Mouse (Mus musculus) CD4-positive, CD25-positive, alpha-beta regulatory T cell, adult 4 months (primary cell): ENCODE measurements around the gene Vmn2r101. TPM values are rescaled to one million over a fixed set of nuclear protein-coding genes. Genes with fewer than 3 reads are reported as not detected.
A peak's percentile ranks its signal among the peaks of the same experiment; 100 is the strongest.

Source experiments
- ATAC-seq: one replicate; pipeline ENCODE4 v1.8.0; 2017
- polyA plus RNA-seq, 2 experiments: library from polyadenylated mRNA; unstranded; fragments of 100-300 nt; shearing (Covaris generic); gene quantifications; one replicate each; pipeline ENCODE4 v1.2.1; 2017

Vmn2r101 gene
- polyA plus RNA-seq: not detected

DNA sequence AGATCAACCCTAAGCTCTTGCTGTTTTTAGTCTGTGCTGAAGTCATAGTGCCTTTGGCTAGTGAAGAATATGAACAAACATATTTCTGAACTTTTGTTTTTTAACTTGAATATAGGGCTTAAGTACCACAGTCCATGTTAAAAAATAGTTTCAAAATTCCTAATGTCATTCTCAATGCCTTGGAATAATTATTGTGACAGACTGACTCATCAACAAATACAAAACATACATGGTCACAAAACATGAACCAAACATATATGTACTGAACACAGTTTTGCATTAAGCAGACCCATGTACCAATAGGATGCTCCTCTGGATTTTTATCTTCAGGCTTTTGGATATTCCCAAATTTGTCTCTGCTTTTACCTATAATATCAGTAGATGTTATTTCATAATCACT lies at the start of gene Vmn2r101:
Gene Vmn2r101, plus strand, starts transcription at position 301 of the 400 bp plus-strand sequence.
- ATAC-seq: no peak

DNA sequence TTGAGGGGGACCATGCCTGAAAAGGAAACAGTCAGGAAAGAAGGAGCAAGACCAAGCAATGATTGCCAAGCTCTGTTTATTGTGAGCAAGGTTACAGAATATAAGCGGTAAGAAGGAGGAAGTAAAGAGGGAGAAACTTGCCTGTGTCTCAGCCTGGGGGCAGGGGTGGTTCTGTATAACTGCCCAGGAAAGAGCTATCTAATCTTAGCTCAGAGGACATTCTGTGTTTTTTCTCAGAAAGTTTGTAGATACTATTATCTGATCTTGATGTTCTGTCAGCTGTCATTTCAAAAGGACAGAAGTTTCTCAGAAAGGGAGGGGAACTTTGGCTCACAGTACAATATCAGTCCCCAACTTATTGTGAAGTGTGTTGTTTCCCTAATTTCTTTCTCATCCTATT lies 52.3 kb downstream of the Vmn2r101 start:
- ATAC-seq: peak; percentile 83

DNA sequence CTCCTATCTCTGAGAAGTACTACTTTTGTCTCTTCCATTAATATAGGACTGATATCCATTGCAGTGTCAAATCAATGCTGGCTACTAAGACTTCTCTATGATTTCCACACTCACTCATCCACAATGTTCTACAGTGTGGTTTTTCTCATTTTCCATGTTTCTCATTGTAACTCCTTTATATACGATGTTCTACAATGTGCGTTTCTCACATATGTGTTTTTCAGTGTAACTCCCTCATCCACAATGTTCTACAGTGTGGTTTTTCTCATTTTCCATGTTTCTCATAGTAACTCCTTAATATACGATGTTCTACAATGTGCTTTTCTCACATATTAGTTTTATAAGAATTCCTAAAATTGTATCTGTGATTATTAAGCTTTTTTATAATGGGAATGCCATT lies 81.4 kb downstream of the Vmn2r101 start:
- peak; percentile 45 for ATAC-seq

DNA sequence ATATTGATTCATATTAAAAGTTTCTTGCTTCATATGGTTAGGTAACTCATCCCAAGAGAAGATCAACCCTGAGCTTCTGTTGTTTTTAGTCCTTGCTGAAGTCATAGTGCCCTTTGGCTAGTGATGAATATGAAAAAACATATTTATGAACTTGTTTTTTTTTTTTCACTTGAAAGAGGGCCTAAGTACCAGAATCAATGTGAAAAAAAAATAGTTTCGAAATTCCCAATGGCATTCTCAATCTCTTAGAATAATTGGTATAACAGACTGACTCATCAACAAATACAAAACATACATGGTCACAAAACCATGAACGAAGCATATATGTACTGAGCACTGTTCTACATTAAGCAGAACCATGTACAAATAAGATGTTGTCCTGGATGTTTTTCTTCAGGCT lies 83.0 kb downstream of the Vmn2r101 start, which contains the start of gene Vmn2r102:
Gene Vmn2r102, plus strand, starts transcription at position 301 of the 400 bp plus-strand sequence.
- ATAC-seq: no peak

Other genes starting within 250 kb of the Vmn2r101 start
- gene Vmn2r99, start 215.3 kb upstream of the Vmn2r101 start, polyA plus RNA-seq: under 1 TPM in 1 of 2 experiments, not detected in 1; 0.11 TPM
- 1 to 10 TPM; 3.1 to 3.4 TPM for gene Vmn2r100, start 72.5 kb upstream of the Vmn2r101 start, polyA plus RNA-seq
- gene Vmn2r102, start 83.1 kb downstream of the Vmn2r101 start, polyA plus RNA-seq: under 1 TPM; 0.01 to 0.04 TPM
- not detected for gene Vmn2r103, start 196.1 kb downstream of the Vmn2r101 start, polyA plus RNA-seq